Mouse (Mus musculus) G1E-ER4 (cell line): ENCODE results near the gene Pard3. TPM values are rescaled to one million over a fixed set of nuclear protein-coding genes. Genes with fewer than 3 reads are reported as not detected.

ENCODE experiments used
- GATA1 ChIP-seq: IDR thresholded peaks from one replicate; pipeline ENCODE4 v1.8.0; 2012; ENCODE audit warnings: low read length, inconsistent platforms
- polyA plus RNA-seq: library from polyadenylated mRNA; stranded (reverse); fragments of >175 nt; gene quantifications from 2 replicates; pipeline ENCODE4 v1.2.3, GENCODE M21; 2012

Pard3 gene
- polyA plus RNA-seq, 1 experiment, result 0.09 TPM

DNA sequence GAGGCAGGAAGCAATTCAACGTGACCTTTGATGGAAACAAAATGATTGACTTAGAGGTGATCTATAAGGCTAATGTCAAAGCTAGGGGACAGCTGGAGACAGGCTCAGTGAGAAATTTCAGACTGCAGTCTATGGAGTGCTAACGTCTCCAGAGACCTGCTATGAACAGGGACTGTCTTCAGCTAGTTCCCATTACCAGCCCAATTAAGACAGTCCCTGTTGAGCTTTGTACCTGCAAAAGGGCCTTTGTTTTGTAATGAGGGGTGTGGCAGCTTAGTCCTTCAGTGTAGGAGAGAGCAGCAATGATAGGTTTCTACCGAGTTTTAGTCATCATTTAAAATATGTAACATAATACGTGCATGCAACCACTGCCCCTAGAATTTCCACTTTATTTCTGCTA is 448.9 kb downstream of the Pard3 start:
- TF ChIP-seq GATA1, result no peak

DNA sequence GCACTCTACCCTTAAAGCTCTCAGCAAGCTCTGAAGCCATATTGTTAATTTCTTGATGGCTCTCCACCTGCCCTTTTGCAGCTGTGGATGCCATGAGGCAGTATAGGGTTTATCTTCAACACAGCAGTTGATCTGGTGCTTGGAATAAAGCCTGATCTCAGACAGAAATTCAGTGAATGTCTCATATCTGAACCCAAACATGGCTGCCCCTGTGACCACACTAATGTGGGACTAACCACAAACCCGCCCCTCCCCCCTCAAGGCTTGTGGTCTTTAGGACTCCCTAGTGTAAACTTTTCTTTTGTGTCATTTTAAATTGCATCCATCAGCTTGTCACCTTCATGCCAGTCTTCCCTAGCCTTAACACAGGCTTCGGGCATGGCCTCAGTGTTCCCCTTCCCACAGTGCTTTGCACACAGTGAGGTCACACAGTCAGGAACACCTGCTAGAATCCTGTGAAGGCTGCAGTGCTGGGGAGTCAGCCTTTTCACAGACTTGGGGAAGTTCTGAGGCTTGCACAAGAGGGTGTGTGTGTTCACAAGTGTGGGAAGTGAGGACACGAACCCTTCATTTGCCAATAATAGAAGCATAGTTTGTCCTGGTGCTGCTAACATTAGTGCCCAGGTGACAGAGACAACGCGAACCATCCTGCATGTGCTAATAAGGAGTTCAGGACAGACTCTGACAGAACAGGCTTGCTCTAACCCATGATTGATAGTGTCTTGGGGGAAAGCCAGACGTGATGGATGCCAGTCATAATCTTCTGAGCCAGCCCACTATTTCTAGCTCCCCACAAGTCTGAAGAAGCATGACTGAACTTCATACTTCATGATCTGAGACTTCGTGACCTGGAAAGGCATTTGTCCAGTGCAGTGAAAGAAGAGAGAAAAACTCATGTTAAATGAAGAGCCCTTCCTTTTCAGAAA is 451.4 kb downstream of the Pard3 start:
- TF ChIP-seq GATA1, result no peak

DNA sequence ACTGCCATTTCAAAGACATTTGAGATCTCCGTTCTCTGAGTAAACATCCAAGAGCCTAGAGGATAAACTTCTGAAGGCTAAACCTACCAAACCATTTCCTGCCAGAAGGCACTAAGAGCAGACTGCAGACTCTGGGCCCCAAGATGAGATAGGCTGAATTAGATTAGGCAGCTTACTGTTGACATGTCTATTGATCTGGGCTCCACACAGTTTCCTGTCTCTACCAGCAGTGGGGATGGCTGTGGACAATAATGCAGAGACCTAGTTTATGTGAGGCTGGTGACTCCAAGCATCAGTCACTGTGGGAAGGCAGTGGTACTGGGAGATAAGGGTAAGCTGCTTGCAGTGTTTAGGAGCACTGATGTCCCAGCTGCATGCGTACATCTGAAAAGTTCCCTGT is 452.4 kb downstream of the Pard3 start:
- peak; percentile 56 for TF ChIP-seq GATA1

DNA sequence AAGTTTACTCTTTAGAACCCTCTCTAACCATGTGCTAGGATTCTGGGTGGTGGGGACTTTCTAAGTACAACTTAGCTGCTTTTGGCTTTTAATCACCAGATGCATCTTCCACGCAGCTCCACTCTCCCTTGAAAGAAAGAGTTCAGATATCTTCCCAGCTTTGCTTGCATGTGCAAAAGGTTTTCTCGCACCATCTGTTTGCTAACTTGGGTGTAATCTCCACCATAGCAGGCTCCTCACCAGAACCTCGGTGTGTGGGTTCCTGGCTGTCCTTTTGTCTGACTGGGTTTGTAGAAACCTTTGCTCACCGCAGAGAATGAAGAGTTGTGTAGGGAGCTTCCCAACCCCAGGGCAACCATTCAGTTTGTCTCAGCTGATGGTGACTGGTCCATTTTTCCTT is 462.0 kb downstream of the Pard3 start:
- no peak for TF ChIP-seq GATA1

DNA sequence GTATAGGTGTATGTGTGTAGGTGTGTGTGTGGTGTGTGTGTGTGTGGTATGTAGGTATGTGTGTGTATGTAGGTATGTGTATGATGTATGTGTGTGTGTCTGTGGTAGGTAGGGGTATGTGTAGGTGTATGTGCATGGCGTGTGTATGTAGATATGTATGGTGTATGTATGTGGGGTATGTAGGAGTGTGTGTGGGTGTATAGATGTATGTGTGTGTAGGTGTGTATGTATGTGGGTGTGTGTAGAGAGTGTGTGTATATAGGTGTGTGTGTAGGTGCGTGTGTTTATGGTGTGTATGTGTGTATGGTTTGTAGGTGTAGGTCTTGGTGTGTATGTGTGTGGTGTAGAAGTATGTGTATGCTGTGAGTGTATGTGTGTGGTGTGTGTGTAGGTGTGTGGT is 464.6 kb downstream of the Pard3 start:
- TF ChIP-seq GATA1, result no peak

DNA sequence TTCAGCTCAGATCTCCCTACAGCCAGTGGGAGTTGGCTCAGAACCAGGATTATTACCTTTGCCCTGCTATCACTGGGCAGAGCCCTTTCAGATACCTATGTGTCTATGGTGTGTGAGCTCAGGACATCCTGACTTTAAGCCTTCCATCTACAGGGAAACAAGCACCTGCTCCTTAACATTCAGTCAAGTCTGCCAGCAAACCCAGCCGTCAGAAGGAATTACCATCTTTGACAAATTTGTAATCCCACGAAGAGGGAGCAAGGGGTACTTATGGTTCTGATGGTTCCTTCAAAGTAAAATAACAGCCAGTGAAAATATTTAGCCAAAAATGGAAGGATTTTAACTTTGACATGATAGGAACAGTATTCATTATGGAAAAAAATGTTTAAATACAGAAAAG is 466.1 kb downstream of the Pard3 start:
- TF ChIP-seq GATA1, result no peak

DNA sequence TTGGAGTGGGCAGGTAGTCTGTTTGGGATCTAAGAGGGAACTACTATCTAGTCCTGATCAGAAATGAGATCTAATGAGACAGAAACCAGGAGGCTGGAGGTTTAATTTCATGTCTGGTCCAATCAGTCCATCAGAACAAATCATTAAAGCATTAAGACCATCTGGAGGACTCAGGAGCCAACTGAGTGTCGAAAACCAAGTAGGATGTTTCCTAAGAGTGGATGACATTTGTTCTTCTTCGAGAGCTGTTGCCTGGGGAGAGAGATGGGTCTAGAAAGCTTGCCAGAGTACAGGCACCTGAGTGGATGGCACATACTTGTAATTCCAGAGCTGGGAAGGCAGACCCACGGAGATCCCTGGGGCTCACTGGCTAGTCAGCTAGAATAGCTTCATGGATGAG is 468.2 kb downstream of the Pard3 start:
- TF ChIP-seq GATA1, result no peak

DNA sequence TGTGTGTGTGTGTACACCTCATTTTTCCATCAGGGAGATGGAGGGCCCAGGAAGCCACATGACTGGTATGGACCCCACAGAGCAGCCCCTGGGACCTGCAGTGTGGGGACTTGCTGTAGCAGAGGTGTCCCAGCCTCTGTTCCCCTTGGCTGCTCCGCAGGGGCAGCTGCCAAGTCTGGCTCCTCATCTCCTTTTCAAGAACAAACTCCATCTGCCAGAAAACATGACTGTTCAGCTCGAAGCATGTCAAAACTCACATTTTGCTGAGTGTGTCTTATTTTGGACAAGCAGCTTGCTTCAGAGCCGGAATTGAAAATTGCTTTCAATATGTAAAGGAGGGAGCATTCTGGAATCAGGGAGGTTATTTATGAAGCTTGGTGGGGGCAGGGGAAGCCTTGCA is 471.1 kb downstream of the Pard3 start:
- no peak for TF ChIP-seq GATA1

DNA sequence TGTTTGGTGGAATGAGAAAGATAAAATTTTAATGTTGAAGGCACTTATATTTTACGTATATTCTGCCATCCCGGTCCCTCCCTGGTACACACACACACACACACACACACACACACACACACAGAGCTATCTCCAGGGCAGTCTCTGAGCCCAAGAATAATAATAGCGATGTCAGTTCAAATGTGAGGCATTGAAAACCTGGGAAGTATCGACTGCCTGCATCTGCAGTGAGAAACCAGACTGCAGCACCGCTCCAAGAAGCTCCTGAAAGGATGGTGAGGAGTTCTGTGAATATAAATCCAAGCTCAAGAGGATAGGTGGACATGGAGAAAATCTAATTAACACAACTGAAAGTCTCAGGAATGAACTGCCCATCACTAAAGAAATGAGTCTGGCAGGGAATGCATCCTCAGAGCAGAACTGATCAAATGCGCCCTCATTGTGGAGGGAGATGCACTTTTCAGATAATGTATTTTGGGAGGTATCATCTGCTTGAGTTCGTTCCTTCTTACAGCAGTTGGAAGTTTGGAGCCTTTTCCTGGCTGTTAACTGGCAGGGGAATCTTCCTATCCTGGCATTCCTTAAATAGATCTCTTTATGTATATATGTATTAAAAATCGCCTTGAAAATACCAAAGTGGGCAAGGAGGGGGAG is 471.6 kb downstream of the Pard3 start:
- no peak for TF ChIP-seq GATA1

DNA sequence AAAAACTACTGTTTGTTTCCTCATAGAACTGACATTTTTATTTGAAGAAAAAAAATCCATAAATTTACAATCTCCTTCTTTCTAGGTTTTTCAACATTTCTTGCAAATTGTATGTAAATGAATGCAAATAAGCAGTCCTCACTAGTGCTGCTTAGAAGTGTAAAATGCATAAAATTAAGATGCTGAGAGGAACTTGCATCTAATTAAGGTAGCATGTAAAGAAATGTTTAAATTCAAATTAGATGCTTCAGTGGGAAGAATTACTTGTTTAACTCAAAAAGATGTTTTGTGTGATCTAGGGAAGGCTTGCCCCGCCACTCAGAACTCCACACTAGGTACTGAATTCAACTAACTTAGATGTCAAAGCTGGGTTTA is 472.1 kb downstream of the Pard3 start:
- no peak for TF ChIP-seq GATA1

DNA sequence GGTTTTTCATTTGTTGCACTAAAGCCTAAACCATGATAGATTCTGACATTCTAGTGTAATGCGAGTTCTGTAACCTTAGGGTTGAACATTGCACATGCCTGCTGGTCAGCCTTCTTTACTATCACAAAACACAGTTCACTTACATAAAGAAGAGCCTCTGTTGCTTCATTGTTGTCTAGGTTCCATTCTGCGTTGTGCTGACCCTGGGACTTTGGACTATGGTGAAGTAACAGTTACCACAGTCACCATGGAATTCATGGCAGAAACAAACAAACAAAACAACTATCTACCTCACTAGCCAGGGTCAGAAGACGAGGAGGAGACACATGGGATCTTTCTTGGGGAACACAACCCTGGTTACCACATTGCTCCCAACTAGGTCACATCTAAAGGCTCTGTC is 476.1 kb downstream of the Pard3 start:
- no peak for TF ChIP-seq GATA1

DNA sequence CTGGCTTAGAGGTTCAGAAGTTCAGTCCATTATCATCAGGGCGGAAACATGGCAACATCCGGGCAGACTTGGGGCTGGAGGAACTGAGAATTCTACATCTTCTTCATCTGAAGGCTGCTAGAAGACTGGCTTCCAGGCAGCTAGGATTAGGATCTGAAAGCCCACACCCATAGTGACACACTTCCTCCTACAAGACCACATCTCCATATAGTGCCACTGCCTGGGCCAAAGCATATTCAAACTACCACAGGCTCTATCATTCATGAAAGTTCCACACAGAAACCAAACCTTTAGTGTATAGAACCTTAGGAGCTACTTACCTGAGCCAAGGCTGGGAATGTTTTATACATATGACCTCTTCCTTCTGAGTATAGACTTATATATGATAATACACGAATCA is 476.6 kb downstream of the Pard3 start:
- no peak for TF ChIP-seq GATA1

DNA sequence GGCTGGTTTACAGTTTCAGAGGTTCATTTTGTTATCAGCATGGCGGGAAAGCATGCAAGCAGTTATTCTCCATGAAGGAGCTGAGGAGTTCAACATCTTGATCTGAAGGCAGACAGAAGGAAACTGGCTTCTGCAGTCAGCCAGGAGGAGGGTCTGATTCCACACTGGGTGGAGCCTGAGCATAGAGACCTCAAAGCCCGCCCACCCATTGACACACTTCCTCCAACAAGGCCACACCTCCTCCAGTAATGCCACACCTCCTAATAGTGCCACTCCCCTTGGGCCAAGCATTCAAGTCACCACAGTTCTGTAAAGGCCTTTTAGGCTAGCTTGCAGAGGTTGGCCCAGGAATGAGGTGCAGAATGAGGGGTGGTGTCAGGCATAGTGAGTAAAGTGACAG is 478.5 kb downstream of the Pard3 start:
- no peak for TF ChIP-seq GATA1

DNA sequence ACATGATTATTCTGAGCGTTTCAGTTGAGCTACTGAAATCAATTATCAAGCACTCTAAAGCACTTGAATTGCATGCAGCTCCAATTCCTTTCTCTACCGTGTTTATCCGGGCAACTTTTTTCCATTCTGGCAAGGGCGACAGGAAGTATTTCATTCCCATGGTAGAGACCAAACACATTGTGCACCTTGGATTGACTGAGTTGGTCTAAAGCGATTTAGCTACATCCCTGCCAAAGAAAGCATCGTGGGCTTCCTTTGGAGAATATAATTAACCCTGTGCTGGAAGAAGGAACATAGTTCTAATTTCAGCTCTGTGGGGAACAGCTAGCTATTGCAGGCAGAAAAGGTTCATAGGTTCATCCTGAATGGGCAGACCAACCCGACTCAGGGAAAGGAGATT is 480.0 kb downstream of the Pard3 start:
- TF ChIP-seq GATA1, result no peak

DNA sequence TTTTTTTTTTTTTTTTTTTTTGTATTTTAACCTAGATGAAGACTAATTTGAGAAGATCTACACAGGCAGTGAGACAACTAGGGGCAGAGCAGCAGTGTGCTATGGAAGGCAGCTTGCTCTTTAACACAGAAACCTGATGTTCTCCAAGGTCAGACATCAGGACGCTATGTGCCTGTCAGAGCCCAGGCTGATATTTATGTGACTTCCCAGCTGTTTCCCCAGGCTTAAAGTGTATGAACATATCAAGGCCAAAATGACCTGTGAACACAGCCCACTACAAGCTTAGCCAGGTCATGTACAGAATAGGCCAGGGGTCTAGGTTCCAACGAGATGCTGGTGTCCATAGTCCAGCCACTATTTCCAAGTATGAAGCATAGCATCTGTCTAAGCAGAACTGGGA is 482.5 kb downstream of the Pard3 start:
- TF ChIP-seq GATA1, result no peak

DNA sequence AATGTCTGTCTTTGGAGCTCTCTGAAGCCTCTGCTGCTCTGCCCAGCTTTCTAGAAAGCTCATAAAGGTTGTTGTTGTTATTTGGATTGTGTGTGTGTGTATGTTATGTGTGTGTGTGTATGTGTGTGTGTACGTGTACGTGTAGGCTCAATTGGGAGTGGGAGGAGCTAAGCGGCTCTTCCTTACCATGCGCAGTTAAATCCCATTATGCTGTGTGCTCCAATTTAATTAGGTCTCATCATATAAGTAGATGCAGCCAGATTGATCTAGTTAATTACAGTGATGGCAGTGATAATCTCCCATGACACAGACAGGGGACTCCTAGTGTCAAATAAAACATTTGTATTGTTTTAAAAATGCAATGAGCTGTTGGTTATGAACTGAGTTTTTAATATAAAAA is 487.2 kb downstream of the Pard3 start:
- no peak for TF ChIP-seq GATA1

DNA sequence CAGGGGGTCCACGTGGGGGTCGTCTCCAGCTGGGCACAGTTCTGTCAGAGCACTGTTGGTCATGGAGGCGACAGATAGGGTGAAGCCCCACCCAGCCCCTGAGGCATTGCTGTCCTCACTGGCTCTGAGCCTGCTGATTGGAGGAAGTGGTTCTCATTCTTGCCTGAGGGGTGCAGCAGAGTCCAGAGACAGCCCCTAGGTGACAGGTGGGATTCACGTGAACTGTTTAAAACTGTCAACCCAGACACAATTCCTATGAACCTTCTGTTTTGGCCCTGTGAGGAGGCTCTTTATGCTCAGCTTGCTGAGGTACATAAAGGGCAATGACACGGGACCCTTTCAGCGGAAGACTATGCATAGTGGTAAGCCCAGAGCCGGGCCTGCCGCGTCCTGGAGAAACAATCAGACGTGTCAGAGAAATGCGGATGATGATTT is 488.5 kb downstream of the Pard3 start:
- TF ChIP-seq GATA1, result no peak
